Mouse (Mus musculus) lung, embryonic 14.5 days (tissue): ENCODE data around the gene Slc39a8. TPM values are rescaled to one million over a fixed set of nuclear protein-coding genes. Genes with fewer than 3 reads are reported as not detected.

Source experiments
- ATAC-seq: fragments of 200-750 bp; cut with Nextera tagmentation; 2 replicates; pipeline ENCODE4 v1.8.0; 2017; ENCODE audit warnings: mild to moderate bottlenecking, moderate TSS enrichment, moderate library complexity; ENCODE audit not compliant: insufficient read depth
- DNase-seq: peaks from one replicate; pipeline ENCODE4 v3.0.0-alpha.2; 2015
- H3K27ac ChIP-seq: fragments of 300-500 bp; sonication (generic); 2 replicates; pipeline ENCODE4 v1.5.1; 2014; ENCODE audit warnings: low read depth, mild to moderate bottlenecking, moderate library complexity
- H3K27me3 ChIP-seq: fragments of 300-500 bp; sonication (generic); 2 replicates; pipeline ENCODE4 v1.6.1; 2014; ENCODE audit warnings: low read length, control low read depth; ENCODE audit not compliant: insufficient read depth
- H3K36me3 ChIP-seq: fragments of 300-500 bp; sonication (generic); 2 replicates; pipeline ENCODE4 v1.6.1; 2014; ENCODE audit warnings: control low read depth; ENCODE audit not compliant: insufficient read depth
- H3K4me1 ChIP-seq: fragments of 300-500 bp; sonication (generic); 2 replicates; pipeline ENCODE4 v1.6.1; 2014; ENCODE audit warnings: antibody characterized with exemption, control low read depth; ENCODE audit not compliant: insufficient read depth
- H3K4me2 ChIP-seq: fragments of 300-500 bp; sonication (generic); 2 replicates; pipeline ENCODE4 v1.6.1; 2014; ENCODE audit warnings: mild to moderate bottlenecking
- H3K4me3 ChIP-seq: fragments of 300-500 bp; sonication (generic); 2 replicates; pipeline ENCODE4 v1.5.1; 2014; ENCODE audit warnings: low read depth, low read length
- H3K9ac ChIP-seq: fragments of 300-500 bp; sonication (generic); 2 replicates; pipeline ENCODE4 v1.6.1; 2014
- H3K9me3 ChIP-seq: fragments of 300-500 bp; sonication (generic); 2 replicates; pipeline ENCODE4 v1.6.1; 2016; ENCODE audit warnings: low read depth, low read length, control low read depth
- CTCF ChIP-seq: IDR thresholded peaks from 2 replicates; pipeline ENCODE4 v1.5.1; 2016; ENCODE audit warnings: antibody characterized with exemption, low read depth
- WGBS: fragments of 180-500 bp; shearing (Covaris S2); extraction: QIAGEN DNeasy Blood & Tissue Kit; methylation state at CpG from one replicate; pipeline ENCODE4 v1.1.7; 2014; 5-methylcytosine and 5-hydroxymethylcytosine counted together
- polyA plus RNA-seq: library from polyadenylated mRNA; unstranded; fragments of >200 nt; fragmentation: Nextera tagmentation; extraction: Ambion mirVana; gene quantifications from 2 replicates; pipeline ENCODE4 v1.2.1, GENCODE M21; 2014

The Slc39a8 gene
- polyA plus RNA-seq, 1 experiment from 2014 or later, result 22.6 TPM

GRCm38 (mm10) chr3:135845860-135846259, 20.8 kb downstream of the Slc39a8 start:
- no peak overlapping the region for H3K4me3 ChIP-seq
- H3K9ac ChIP-seq, result no peak overlapping the region
- H3K4me2 ChIP-seq, result no peak overlapping the region
- WGBS, result 51% methylated on average over 7 of the region's 7 CpGs
- no peak for ATAC-seq
- no peak overlapping the region for H3K27ac ChIP-seq
- no peaks in the 10 kb centered on the region for H3K27me3 ChIP-seq
- no peaks in the 10 kb centered on the region for H3K36me3 ChIP-seq
- DNase-seq, result peak; percentile 31
- H3K9me3 ChIP-seq, result no peaks in the 10 kb centered on the region
- no peak for TF ChIP-seq CTCF
- H3K4me1 ChIP-seq, result no peaks in the 10 kb centered on the region

- Histone ChIP-seq H3K27me3 (no peaks in the 10 kb centered on the region), H3K4me3 (no peak overlapping the region), H3K36me3 (no peaks in the 10 kb centered on the region), H3K4me1 (no peaks in the 10 kb centered on the region), H3K9me3 (no peaks in the 10 kb centered on the region), H3K4me2 (no peak overlapping the region), H3K27ac (no peak overlapping the region), H3K9ac (no peak overlapping the region)
- WGBS, result 43% methylated on average over 2 of the region's 2 CpGs
- peak; percentile 62 for ATAC-seq
- TF ChIP-seq CTCF, result no peak
- peak; percentile 51 for DNase-seq
These were observed 26.5 kb downstream of the Slc39a8 start for GRCm38 (mm10) chr3:135851607-135852006.

- no peak overlapping the region for H3K27ac ChIP-seq
- H3K9me3 ChIP-seq, result no peaks in the 10 kb centered on the region
- no peak for DNase-seq
- H3K4me2 ChIP-seq, result no peak overlapping the region
- H3K4me3 ChIP-seq, result no peak overlapping the region
- peak; percentile 33 for TF ChIP-seq CTCF
- H3K27me3 ChIP-seq, result no peaks in the 10 kb centered on the region
- no peaks in the 10 kb centered on the region for H3K36me3 ChIP-seq
- ATAC-seq, result no peak
- WGBS, result 84% methylated on average over 10 of the region's 10 CpGs
- no peaks in the 10 kb centered on the region for H3K4me1 ChIP-seq
- H3K9ac ChIP-seq, result no peak overlapping the region
These were observed 28.7 kb downstream of the Slc39a8 start for GRCm38 (mm10) chr3:135853604-135854297.

GRCm38 (mm10) chr3:135854298-135854984, 29.4 kb downstream of the Slc39a8 start:
- 0 out of 2 replicates have a peak, but pooled peaks cover 2% of the 10 kb centered on the region for H3K36me3 ChIP-seq
- no peak overlapping the region for H3K4me3 ChIP-seq
- H3K9ac ChIP-seq, result no peak overlapping the region
- no peaks in the 10 kb centered on the region for H3K4me1 ChIP-seq
- H3K27ac ChIP-seq, result no peak overlapping the region
- no peaks in the 10 kb centered on the region for H3K27me3 ChIP-seq
- ATAC-seq (peak; percentile 52; the same call in 1 of the 2 replicates), DNase-seq (no peak)
- no peak overlapping the region for H3K4me2 ChIP-seq
- WGBS, result 75% methylated on average over 14 of the region's 14 CpGs
- TF ChIP-seq CTCF, result no peak; the same call in 1 of the 2 replicates
- H3K9me3 ChIP-seq, result no peaks in the 10 kb centered on the region

- Histone ChIP-seq H3K9me3 (no peaks in the 10 kb centered on the region), H3K4me1 (no peaks in the 10 kb centered on the region), H3K4me3 (no peak overlapping the region), H3K27me3 (no peaks in the 10 kb centered on the region), H3K27ac (no peak overlapping the region), H3K4me2 (no peak overlapping the region), H3K9ac (no peak overlapping the region), H3K36me3 (0 out of 2 replicates have a peak, but pooled peaks cover 3% of the 10 kb centered on the region)
- ATAC-seq, result no peak
- WGBS, result 68% methylated on average over 6 of the region's 6 CpGs
- DNase-seq, result no peak
- no peak for TF ChIP-seq CTCF
These were observed 29.9 kb downstream of the Slc39a8 start for GRCm38 (mm10) chr3:135854985-135855340.

- Histone ChIP-seq H3K4me2 (no peak overlapping the region), H3K27ac (no peak overlapping the region), H3K9ac (no peak overlapping the region), H3K36me3 (0 out of 2 replicates have a peak, but pooled peaks cover 3% of the 10 kb centered on the region), H3K9me3 (no peaks in the 10 kb centered on the region), H3K4me1 (no peaks in the 10 kb centered on the region), H3K4me3 (no peak overlapping the region), H3K27me3 (no peaks in the 10 kb centered on the region)
- 41% methylated on average over 1 of the region's 1 CpGs for WGBS
- no peak for TF ChIP-seq CTCF
- DNase-seq (no peak), ATAC-seq (no peak)
These were observed 31.2 kb downstream of the Slc39a8 start for GRCm38 (mm10) chr3:135856303-135856702.

GRCm38 (mm10) chr3:135857134-135857533, 32.1 kb downstream of the Slc39a8 start:
- Histone ChIP-seq H3K27ac (no peak overlapping the region), H3K9me3 (no peaks in the 10 kb centered on the region), H3K9ac (no peak overlapping the region), H3K4me1 (no peaks in the 10 kb centered on the region), H3K27me3 (no peaks in the 10 kb centered on the region), H3K4me2 (no peak overlapping the region), H3K36me3 (0 out of 2 replicates have a peak, but pooled peaks cover 3% of the 10 kb centered on the region), H3K4me3 (no peak overlapping the region)
- peak; percentile 41 for DNase-seq
- WGBS, result 49% methylated on average over 5 of the region's 5 CpGs
- ATAC-seq, result no peak
- no peak for TF ChIP-seq CTCF
